Mouse (Mus musculus) testis, adult 2 months (tissue): ENCODE results near the gene Wdfy4.

Source experiments
- CTCF ChIP-seq: fragments of 200-500 bp; IDR thresholded peaks from 2 replicates; pipeline ENCODE4 v1.5.1; 2012; ENCODE audit warnings: low read depth, mild to moderate bottlenecking, inconsistent platforms, low read length, moderate library complexity; ENCODE audit not compliant: control insufficient read depth, insufficient read depth, insufficient replicate concordance
- POLR2A ChIP-seq: fragments of 200-500 bp; IDR thresholded peaks from 2 replicates; pipeline ENCODE4 v1.6.1; 2012; ENCODE audit warnings: low read depth, mild to moderate bottlenecking, inconsistent platforms, low read length, moderate library complexity; ENCODE audit not compliant: control insufficient read depth

- TF ChIP-seq POLR2A (no peak), CTCF (no peak)
Measured at GRCm38 (mm10) chr14:33058881-33059660, 126.2 kb downstream of the Wdfy4 start.
